Mouse (Mus musculus) naive thymus-derived CD4-positive, alpha-beta T cell, adult 2 months (primary cell): ENCODE measurements at regions not wholly inside any gene's neighbourhood (a gene's known extent, or its start where the extent isn't known, plus 50 kb on each side); places are given as distances from the start of the nearest gene placed in this dataset.

Source experiments
- DNase-seq: peaks from one replicate; pipeline ENCODE4 v3.0.0-alpha.2; 2011; ENCODE audit warnings: low read depth

GRCm38 (mm10) chr1:159034952-159035351, 54.7 kb upstream of the Pappa2 start:
- no peak for DNase-seq

- no peak for DNase-seq
These were observed 56.1 kb upstream of the Pappa2 start for GRCm38 (mm10) chr1:159036371-159036770.

GRCm38 (mm10) chr1:159045870-159046385, 65.6 kb upstream of the Pappa2 start:
- no peak for DNase-seq

GRCm38 (mm10) chr1:159065024-159065423, 84.7 kb upstream of the Pappa2 start:
- no peak for DNase-seq

- no peak for DNase-seq
These were observed 118.9 kb upstream of the Pappa2 start for GRCm38 (mm10) chr1:159099205-159099604.

GRCm38 (mm10) chr1:159122201-159122600, 109.9 kb upstream of the Cop1 start:
- no peak for DNase-seq

GRCm38 (mm10) chr1:159124874-159125273, 107.2 kb upstream of the Cop1 start:
- DNase-seq, result no peak

- peak; percentile 30 for DNase-seq
These were observed 96.8 kb upstream of the Cop1 start for GRCm38 (mm10) chr1:159135301-159135700.

GRCm38 (mm10) chr1:159147788-159148497, 84.2 kb upstream of the Cop1 start:
- DNase-seq, result no peak

- no peak for DNase-seq
These were observed 83.5 kb upstream of the Cop1 start for GRCm38 (mm10) chr1:159148498-159149187.

- no peak for DNase-seq
These were observed 82.9 kb upstream of the Cop1 start for GRCm38 (mm10) chr1:159149207-159149606.

- DNase-seq, result no peak
These were observed 82.4 kb upstream of the Cop1 start for GRCm38 (mm10) chr1:159149721-159150120.

- no peak for DNase-seq
These were observed 81.8 kb upstream of the Cop1 start for GRCm38 (mm10) chr1:159150351-159150750.

- DNase-seq, result no peak
These were observed 75.7 kb upstream of the Cop1 start for GRCm38 (mm10) chr1:159156428-159156827.

GRCm38 (mm10) chr1:159160035-159160960, 71.8 kb upstream of the Cop1 start:
- no peak for DNase-seq

GRCm38 (mm10) chr1:159163113-159163885, 68.8 kb upstream of the Cop1 start:
- no peak for DNase-seq

- no peak for DNase-seq
These were observed 50.1 kb upstream of the Cop1 start for GRCm38 (mm10) chr1:159182031-159182430.
